10 mouse cellular contexts compared by ENCODE assay signal in genomic region chr15:8806354-8806753, GRCm38 (mm10).
A peak's percentile ranks its signal among the peaks of the same experiment; 100 is the strongest.
DNase-seq lines count a peak whose midpoint lies in the region; ATAC-seq and TF ChIP-seq lines count a peak whose summit lies in the region.
"Had no signal": no experiment of that assay in that cellular context is flagged by ENCODE, and none has a peak within 500 bp of the region (broad histone marks: within the 10 kb centered on the region; RNA-seq: fewer than 3 reads in every experiment).

No protein-coding gene starts in this region.

- no peak overlapping the region for H3K9ac ChIP-seq in heart, embryonic 12.5 days
- no peak overlapping the region for H3K9ac ChIP-seq in lung, postnatal 0 days (replicated peaks; ENCODE audit: low read depth)
- H3K9ac ChIP-seq: hindbrain, embryonic 13.5 days had no signal

- TF ChIP-seq EP300 in lung, postnatal 0 days (IDR thresholded peaks at IDR 0.05), result no peak

- no peak overlapping the region for H3K27ac ChIP-seq in heart, embryonic 12.5 days (ENCODE audit: poor library complexity, severe bottlenecking)
- no peak overlapping the region for H3K27ac ChIP-seq in lung, postnatal 0 days (ENCODE audit: low read length)
- H3K27ac ChIP-seq in layer of hippocampus, adult 2 months, result no peak overlapping the region
- H3K27ac ChIP-seq: hindbrain, embryonic 13.5 days had no signal

- WGBS in heart, embryonic 12.5 days, result 25% methylated on average over 8 of the region's 8 CpGs
- 44% methylated on average over 8 of the region's 8 CpGs for WGBS in lung, postnatal 0 days

- H3K4me2 ChIP-seq in heart, embryonic 12.5 days, result no peak overlapping the region; the same call in 1 of the 2 replicates
- H3K4me2 ChIP-seq in lung, postnatal 0 days (replicated peaks; ENCODE audit: low read depth, low read length), result no peak overlapping the region
- H3K4me2 ChIP-seq: hindbrain, embryonic 13.5 days had no signal

- ATAC-seq in heart, embryonic 12.5 days (ENCODE audit: insufficient number of reproducible peaks, low FRiP score), result no peak; the same call in 1 of the 2 replicates
- ATAC-seq in lung, postnatal 0 days, result no peak

- DNase-seq in heart, adult 11 months, result peak; percentile 89
- DNase-seq in embryo, embryonic 10.5 days (ENCODE audit: low spot score), result peak; percentile 45
- DNase-seq in heart, adult 18-20 months, result peak; percentile 27 to 49
- DNase-seq in lung, postnatal 0 days (ENCODE audit: low spot score), result peak; percentile 15
- no peak for DNase-seq in thymus, postnatal 25 days
- DNase-seq in cerebellum, postnatal 25 days, result no peak
- DNase-seq in layer of hippocampus, adult 2 months (ENCODE audit: low spot score in 2 of 2), result no peak

- no peaks in the 10 kb centered on the region for H3K36me3 ChIP-seq in heart, embryonic 12.5 days
- no peaks in the 10 kb centered on the region for H3K36me3 ChIP-seq in lung, postnatal 0 days (ENCODE audit: insufficient read depth, low read length)
- H3K36me3 ChIP-seq: hindbrain, embryonic 13.5 days had no signal

- H3K4me1 ChIP-seq in heart, embryonic 12.5 days (replicated peaks), result peaks cover 14% of the 10 kb centered on the region; the same call in 1 of the 2 replicates
- H3K4me1 ChIP-seq in lung, postnatal 0 days (ENCODE audit: insufficient read depth, low read depth, low read length), result no peaks in the 10 kb centered on the region
- H3K4me1 ChIP-seq: hindbrain, embryonic 13.5 days; megakaryocyte, embryonic 14.5 days had no signal

- H3K9me3 ChIP-seq in heart, embryonic 12.5 days (replicated peaks), result no peaks in the 10 kb centered on the region
- H3K9me3 ChIP-seq in lung, postnatal 0 days (ENCODE audit: low read length), result no peaks in the 10 kb centered on the region
- H3K9me3 ChIP-seq: hindbrain, embryonic 13.5 days had no signal

- H3K27me3 ChIP-seq in heart, embryonic 12.5 days (replicated peaks), result no peaks in the 10 kb centered on the region
- no peaks in the 10 kb centered on the region for H3K27me3 ChIP-seq in lung, postnatal 0 days (replicated peaks; ENCODE audit: insufficient read depth, low read length)
- H3K27me3 ChIP-seq: hindbrain, embryonic 13.5 days; megakaryocyte, embryonic 14.5 days had no signal

- no peak for TF ChIP-seq CTCF in lung, postnatal 0 days (IDR thresholded peaks at IDR 0.05)
- TF ChIP-seq CTCF in layer of hippocampus, adult 2 months (conservative IDR thresholded peaks at IDR 0.05), result no peak

- no peak overlapping the region for H3K4me3 ChIP-seq in heart, embryonic 12.5 days
- no peak overlapping the region for H3K4me3 ChIP-seq in lung, postnatal 0 days (ENCODE audit: low read depth, low read length)
- H3K4me3 ChIP-seq in layer of hippocampus, adult 2 months, result no peak overlapping the region
- H3K4me3 ChIP-seq: hindbrain, embryonic 13.5 days; megakaryocyte, embryonic 14.5 days had no signal

Comparison
In these comparisons a context has a peak if more than half of its experiments do, and no peak if none do; other contexts are left out.
1. DNase-seq: peak in heart, adult 11 months (single experiment), embryo, embryonic 10.5 days (single experiment), heart, adult 18-20 months (2 of 2) and lung, postnatal 0 days (single experiment); none in thymus, postnatal 25 days (single experiment), cerebellum, postnatal 25 days (0 of 2) and layer of hippocampus, adult 2 months (0 of 2).